Mouse (Mus musculus) adrenal gland, postnatal 4 days (tissue): ENCODE measurements around the gene Tk2. TPM values are rescaled to one million over a fixed set of nuclear protein-coding genes. Genes with fewer than 3 reads are reported as not detected.
A peak's percentile ranks its signal among the peaks of the same experiment; 100 is the strongest.

ENCODE experiments used
- DNase-seq, 2 experiments: peaks; one replicate each; pipeline ENCODE4 v3.0.0; 2021 to 2022; ENCODE audit warnings: low spot score in 2 of 2, mixed read lengths in 2 of 2
- total RNA-seq, 2 experiments: library from RNA; stranded (reverse); gene quantifications; 2 replicates each; pipeline ENCODE4 v1.2.3; 2021

Gene Tk2
- total RNA-seq, 2 experiments from 2014 or later: 60.1 to 71.0 TPM

GRCm38 (mm10) chr8:104227048-104227447 is 21.3 kb downstream of the Tk2 start:
- DNase-seq: no peak

GRCm38 (mm10) chr8:104219806-104220205 is 28.6 kb downstream of the Tk2 start:
- peak; percentile 53 to 63 for DNase-seq

GRCm38 (mm10) chr8:104219079-104219478 is 29.3 kb downstream of the Tk2 start:
- peak; percentile 22 to 28 for DNase-seq

GRCm38 (mm10) chr8:104217601-104218000 is 30.8 kb downstream of the Tk2 start:
- DNase-seq: no peak

- DNase-seq: no peak
Observed at GRCm38 (mm10) chr8:104205292-104205691, 43.1 kb downstream of the Tk2 start.

- DNase-seq: no peak
Observed at GRCm38 (mm10) chr8:104202320-104202719, 46.0 kb downstream of the Tk2 start.

GRCm38 (mm10) chr8:104201622-104202021 is 46.7 kb downstream of the Tk2 start:
- no peak for DNase-seq

GRCm38 (mm10) chr8:104199802-104200201 is 48.6 kb downstream of the Tk2 start:
- no peak for DNase-seq

- no peak for DNase-seq
Observed at GRCm38 (mm10) chr8:104191496-104191895, 56.9 kb downstream of the Tk2 start.

GRCm38 (mm10) chr8:104190777-104191468 is 57.4 kb downstream of the Tk2 start:
- DNase-seq: no peak

- no peak for DNase-seq
Observed at GRCm38 (mm10) chr8:104188459-104188858, 59.9 kb downstream of the Tk2 start.

GRCm38 (mm10) chr8:104187622-104188021 is 60.7 kb downstream of the Tk2 start:
- no peak for DNase-seq

- no peak for DNase-seq
Observed at GRCm38 (mm10) chr8:104186827-104187226, 61.5 kb downstream of the Tk2 start.

- DNase-seq: no peak
Observed at GRCm38 (mm10) chr8:104184905-104185304, 63.5 kb downstream of the Tk2 start.

GRCm38 (mm10) chr8:104177054-104177453 is 71.3 kb downstream of the Tk2 start:
- DNase-seq: no peak

Other genes with a start within 250 kb of the Tk2 start
- 100 to 1,000 TPM; 117 to 119 TPM for gene Cdh5, start 146.9 kb downstream of the Tk2 start, total RNA-seq
- 1 to 10 TPM; 3.6 to 6.1 TPM for gene Bean1, start 78.1 kb downstream of the Tk2 start, total RNA-seq
- 10 to 100 TPM; 67.3 to 71.8 TPM for gene Cklf, start 2.3 kb upstream of the Tk2 start, total RNA-seq
- not detected for gene Cmtm2a, start 44.6 kb upstream of the Tk2 start, total RNA-seq
- gene Gm45711, start 61.5 kb upstream of the Tk2 start, total RNA-seq: not detected
- not detected for gene Cmtm1, start 61.6 kb upstream of the Tk2 start, total RNA-seq
- not detected for gene Gm11020, start 73.0 kb upstream of the Tk2 start, total RNA-seq
- gene Cmtm2b, start 73.7 kb upstream of the Tk2 start, total RNA-seq: not detected
- 100 to 1,000 TPM; 104 to 105 TPM for gene Cmtm3, start 90.9 kb upstream of the Tk2 start, total RNA-seq
- gene Cmtm4, start 147.2 kb upstream of the Tk2 start, total RNA-seq: 10 to 100 TPM; 26.9 to 29.6 TPM
- gene Dync1li2, start 194.5 kb upstream of the Tk2 start, total RNA-seq: 100 to 1,000 TPM; 134 to 162 TPM